Mouse (Mus musculus) left cerebral cortex, postnatal 4 days (tissue): ENCODE measurements around the gene Vps25. TPM values are rescaled to one million over a fixed set of nuclear protein-coding genes. Genes with fewer than 3 reads are reported as not detected.
A peak's percentile ranks its signal among the peaks of the same experiment; 100 is the strongest.

Experiments
- DNase-seq: peaks from one replicate; pipeline ENCODE4 v3.0.0-alpha.2; 2022
- intact Hi-C: fragments of 180-260 bp; cut with DNase I; formaldehyde crosslinking; loops from one replicate; pipeline ENCODE4 v1.15.1; 2025
- total RNA-seq, 2 experiments: library from RNA; stranded (reverse); gene quantifications; 2 replicates each; pipeline ENCODE4 v1.2.3; 2021

The Vps25 gene
- total RNA-seq, result 10 to 100 TPM; 76.2 to 77.1 TPM

- DNase-seq, result peak; percentile 80
- intact Hi-C loops, result no loop called here
These were observed at the start of gene Vps25 for GRCm38 (mm10) chr11:101253613-101254389. Vps25 (plus strand) TSS chr11:101253707.

- DNase-seq, result no peak
- intact Hi-C loops, result loop anchor here (5.0 kb wide), 2 partner anchors 35 to 85 kb away; partner anchors contain the start of gene Ramp2
These were observed 41.5 kb upstream of the Vps25 start for GRCm38 (mm10) chr11:101211970-101212369.

- DNase-seq, result no peak
- intact Hi-C loops, result no loop called here
These were observed 36.6 kb upstream of the Vps25 start for GRCm38 (mm10) chr11:101216936-101217335.

GRCm38 (mm10) chr11:101218436-101219055 lies 35.0 kb upstream of the Vps25 start:
- intact Hi-C loops, result no loop called here

GRCm38 (mm10) chr11:101220853-101221252 lies 32.7 kb upstream of the Vps25 start:
- DNase-seq, result no peak
- intact Hi-C loops, result loop anchor here (10.0 kb wide), 1 partner anchor 174 kb away; no protein-coding TSS in a partner anchor

More at GRCm38 (mm10) chr11:101218436-101219055, 35.0 kb upstream of the Vps25 start:
- no peak for DNase-seq

- DNase-seq, result no peak
- intact Hi-C loops, result loop anchor here (10.0 kb wide), 1 partner anchor 173 kb away; no protein-coding TSS in a partner anchor
These were observed 32.1 kb upstream of the Vps25 start for GRCm38 (mm10) chr11:101221306-101221986.

GRCm38 (mm10) chr11:101224337-101224736 lies 29.2 kb upstream of the Vps25 start:
- intact Hi-C loops, result loop anchor here (10.0 kb wide), 1 partner anchor 170 kb away; no protein-coding TSS in a partner anchor
- no peak for DNase-seq

- no peak for DNase-seq
- intact Hi-C loops, result loop anchor here (10.0 kb wide), 1 partner anchor 169 kb away; no protein-coding TSS in a partner anchor
These were observed 28.0 kb upstream of the Vps25 start for GRCm38 (mm10) chr11:101225331-101226064.

- intact Hi-C loops, result loop anchor here (10.0 kb wide), 1 partner anchor 169 kb away; no protein-coding TSS in a partner anchor
These were observed 27.3 kb upstream of the Vps25 start, which contains the start of gene Ezh1 for GRCm38 (mm10) chr11:101226065-101226701. Ezh1 (minus strand) TSS chr11:101226463.

GRCm38 (mm10) chr11:101229361-101229900 lies 24.1 kb upstream of the Vps25 start:
- peak; percentile 79 for DNase-seq
- intact Hi-C loops, result loop anchor here (10.0 kb wide), 1 partner anchor 165 kb away; no protein-coding TSS in a partner anchor

More at GRCm38 (mm10) chr11:101226065-101226701, 27.3 kb upstream of the Vps25 start, which contains the start of gene Ezh1:
- DNase-seq, result peak; percentile 88

- intact Hi-C loops, result no loop called here
- DNase-seq, result peak; percentile 20
These were observed 23.4 kb upstream of the Vps25 start for GRCm38 (mm10) chr11:101230061-101230511.

GRCm38 (mm10) chr11:101230526-101230925 lies 23.0 kb upstream of the Vps25 start:
- no peak for DNase-seq
- intact Hi-C loops, result no loop called here

GRCm38 (mm10) chr11:101230991-101231871 lies 22.3 kb upstream of the Vps25 start:
- DNase-seq, result peak; percentile 18
- intact Hi-C loops, result no loop called here

GRCm38 (mm10) chr11:101232010-101232839 lies 21.3 kb upstream of the Vps25 start:
- no peak for DNase-seq
- intact Hi-C loops, result no loop called here

- no peak for DNase-seq
- intact Hi-C loops, result no loop called here
These were observed 20.3 kb upstream of the Vps25 start for GRCm38 (mm10) chr11:101233240-101233639.

- DNase-seq, result no peak
- intact Hi-C loops, result no loop called here
These were observed 19.4 kb upstream of the Vps25 start for GRCm38 (mm10) chr11:101234124-101234523.

- intact Hi-C loops, result no loop called here
- DNase-seq, result no peak
These were observed 18.1 kb upstream of the Vps25 start for GRCm38 (mm10) chr11:101235429-101235828.
